Mouse (Mus musculus) ES-Bruce4 (cell line): ENCODE results near the gene Sptbn4. TPM values are rescaled to one million over a fixed set of nuclear protein-coding genes. Genes with fewer than 3 reads are reported as not detected.

ENCODE experiments used
- H3K27ac ChIP-seq: 2 replicates; pipeline ENCODE4 v1.5.1; 2012; ENCODE audit warnings: low read length, inconsistent platforms; ENCODE audit not compliant: insufficient read depth
- H3K27me3 ChIP-seq: 2 replicates; pipeline ENCODE4 v1.6.1; 2012; ENCODE audit warnings: mild to moderate bottlenecking, low read length, inconsistent platforms; ENCODE audit not compliant: control insufficient read depth, poor library complexity, insufficient read depth, severe bottlenecking
- H3K36me3 ChIP-seq: 2 replicates; pipeline ENCODE4 v1.6.1; 2012; ENCODE audit warnings: inconsistent platforms, mild to moderate bottlenecking, low read length, moderate library complexity; ENCODE audit not compliant: control insufficient read depth, poor library complexity, insufficient read depth, severe bottlenecking
- H3K4me1 ChIP-seq: one replicate; pipeline ENCODE4 v1.8.1; 2011; ENCODE audit warnings: low read length; ENCODE audit not compliant: control insufficient read depth, insufficient read depth
- H3K4me3 ChIP-seq: 2 replicates; pipeline ENCODE4 v1.5.1; 2011; ENCODE audit warnings: low read depth, mild to moderate bottlenecking, low read length
- H3K9ac ChIP-seq: 2 replicates; pipeline ENCODE4 v1.6.1; 2012; ENCODE audit warnings: low read depth, mild to moderate bottlenecking, inconsistent platforms; ENCODE audit not compliant: poor library complexity, severe bottlenecking
- H3K9me3 ChIP-seq: replicated peaks from 2 replicates; pipeline ENCODE4 v1.6.1; 2012; ENCODE audit warnings: mild to moderate bottlenecking, low read length, inconsistent platforms; ENCODE audit not compliant: control insufficient read depth, poor library complexity, insufficient read depth, severe bottlenecking
- CTCF ChIP-seq: IDR thresholded peaks from one replicate; pipeline ENCODE4 v1.8.1; 2011; ENCODE audit warnings: low read depth, low read length
- EP300 ChIP-seq: IDR thresholded peaks from 2 replicates; pipeline ENCODE4 v1.6.1; 2011; ENCODE audit warnings: low read depth, low read length; ENCODE audit not compliant: insufficient read depth
- POLR2A ChIP-seq: IDR thresholded peaks from one replicate; pipeline ENCODE4 v1.8.1; 2011; ENCODE audit warnings: low read length; ENCODE audit not compliant: insufficient read depth
- polyA plus RNA-seq: library from polyadenylated mRNA; stranded (reverse); fragments of >200 nt; gene quantifications from 2 replicates; pipeline ENCODE4 v1.2.4, GENCODE M21; 2011; ENCODE audit warnings: low read depth; ENCODE audit not compliant: missing spikeins, insufficient read depth, insufficient read length

Gene Sptbn4
- polyA plus RNA-seq, 1 experiment = 6.0 TPM

GRCm38 (mm10) chr7:27446521-27447418 is 716 bp downstream of the Sptbn4 start:
- TF ChIP-seq POLR2A = no peak
- Histone ChIP-seq H3K36me3 (no peaks in the 10 kb centered on the region), H3K27me3 (no peaks in the 10 kb centered on the region; the same call in 1 of the 2 replicates), H3K9ac (peak overlapping the region; percentile 73), H3K4me1 (no peaks in the 10 kb centered on the region), H3K27ac (no peak overlapping the region), H3K4me3 (peak overlapping the region; percentile 82), H3K9me3 (no peaks in the 10 kb centered on the region)

GRCm38 (mm10) chr7:27446051-27446450 is 1.4 kb downstream of the Sptbn4 start:
- Histone ChIP-seq H3K4me3 (peak overlapping the region; percentile 82), H3K9ac (peak overlapping the region; percentile 73), H3K9me3 (no peaks in the 10 kb centered on the region), H3K27ac (no peak overlapping the region), H3K4me1 (no peaks in the 10 kb centered on the region), H3K27me3 (no peaks in the 10 kb centered on the region; the same call in 1 of the 2 replicates), H3K36me3 (no peaks in the 10 kb centered on the region)
- no peak for TF ChIP-seq CTCF
- no peak for TF ChIP-seq EP300
- no peak for TF ChIP-seq POLR2A

- Histone ChIP-seq H3K9ac (no peak overlapping the region), H3K27me3 (no peaks in the 10 kb centered on the region), H3K4me1 (no peaks in the 10 kb centered on the region), H3K36me3 (no peaks in the 10 kb centered on the region), H3K4me3 (no peak overlapping the region), H3K27ac (no peak overlapping the region), H3K9me3 (no peaks in the 10 kb centered on the region)
- TF ChIP-seq EP300 (no peak), POLR2A (no peak), CTCF (peak; percentile 19)
Measured at GRCm38 (mm10) chr7:27440014-27440413, 7.5 kb downstream of the Sptbn4 start.

GRCm38 (mm10) chr7:27437544-27437943 is 9.9 kb downstream of the Sptbn4 start:
- H3K36me3 ChIP-seq = no peaks in the 10 kb centered on the region
- no peak overlapping the region for H3K9ac ChIP-seq
- no peaks in the 10 kb centered on the region for H3K4me1 ChIP-seq
- H3K9me3 ChIP-seq = no peaks in the 10 kb centered on the region
- no peaks in the 10 kb centered on the region for H3K27me3 ChIP-seq
- no peak overlapping the region for H3K27ac ChIP-seq
- TF ChIP-seq EP300 (no peak), CTCF (peak; percentile 83), POLR2A (no peak)
- no peak overlapping the region for H3K4me3 ChIP-seq

- Histone ChIP-seq H3K4me1 (peaks cover 2% of the 10 kb centered on the region), H3K27ac (peak overlapping the region; percentile 60), H3K9me3 (peaks cover 6% of the 10 kb centered on the region), H3K9ac (peak overlapping the region; percentile 20; the same call in 1 of the 2 replicates), H3K4me3 (peak overlapping the region; percentile 78), H3K27me3 (no peaks in the 10 kb centered on the region), H3K36me3 (no peaks in the 10 kb centered on the region)
- TF ChIP-seq CTCF (no peak), EP300 (no peak)
Measured at GRCm38 (mm10) chr7:27433794-27434193, 13.7 kb downstream of the Sptbn4 start.

GRCm38 (mm10) chr7:27433349-27433748 is 14.1 kb downstream of the Sptbn4 start:
- Histone ChIP-seq H3K9me3 (peaks cover 6% of the 10 kb centered on the region), H3K4me3 (peak overlapping the region; percentile 78)

More at GRCm38 (mm10) chr7:27433349-27433748, 14.1 kb downstream of the Sptbn4 start:
- TF ChIP-seq CTCF (no peak), EP300 (no peak), POLR2A (no peak)
- H3K36me3 ChIP-seq = no peaks in the 10 kb centered on the region
- peak overlapping the region; percentile 50 for H3K27ac ChIP-seq
- no peaks in the 10 kb centered on the region for H3K27me3 ChIP-seq
- peaks cover 2% of the 10 kb centered on the region for H3K4me1 ChIP-seq
- H3K9ac ChIP-seq = no peak overlapping the region
